Mouse (Mus musculus): Measurements from ENCODE around the gene Rab25.
"Not testable (repeated sequence)": the region's sequence is repeated elsewhere in the genome, so short reads cannot be mapped to it uniquely, and the experiment has no call there.

Gene Rab25

DNA sequence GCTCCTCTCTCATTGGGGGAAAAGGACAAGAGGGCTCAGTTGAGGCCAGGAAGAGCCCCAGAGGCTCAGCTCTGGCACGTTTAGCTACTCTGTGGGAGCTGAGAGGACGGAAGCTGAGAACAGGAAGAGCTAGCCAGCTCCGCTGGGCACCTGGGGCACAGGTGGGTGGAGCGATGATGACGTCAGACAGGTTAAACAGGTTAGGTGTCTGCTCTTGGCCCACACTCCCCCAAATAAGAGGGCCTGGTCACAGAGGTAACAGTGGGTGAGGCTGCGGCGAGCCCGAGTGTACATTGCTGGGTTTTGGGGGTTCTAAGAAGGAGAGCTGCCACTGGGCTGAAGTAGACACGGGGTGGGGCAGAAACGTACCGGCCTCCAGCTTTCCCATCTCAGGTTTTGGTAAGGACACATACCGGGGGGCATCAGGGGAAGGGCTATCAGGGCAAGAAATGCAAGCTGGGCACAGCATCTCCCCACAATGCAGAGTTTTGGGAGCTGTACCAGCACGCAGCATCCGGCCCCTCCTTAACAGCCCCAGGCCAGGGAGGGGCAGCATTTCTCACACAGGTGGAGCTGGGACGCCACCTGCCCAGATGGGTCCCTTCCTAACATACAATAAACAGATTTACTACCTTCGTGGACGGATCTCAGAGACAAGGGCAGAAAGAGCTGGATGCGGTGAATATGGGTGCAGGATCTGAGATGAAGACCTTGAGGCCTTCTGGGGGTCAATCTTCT is at the start of gene Rab25:
TSS of gene Rab25 (minus strand) at position 121 of the 738 bp plus-strand sequence.
- no peak for DNase-seq (ENCODE audit: low spot score)

DNA sequence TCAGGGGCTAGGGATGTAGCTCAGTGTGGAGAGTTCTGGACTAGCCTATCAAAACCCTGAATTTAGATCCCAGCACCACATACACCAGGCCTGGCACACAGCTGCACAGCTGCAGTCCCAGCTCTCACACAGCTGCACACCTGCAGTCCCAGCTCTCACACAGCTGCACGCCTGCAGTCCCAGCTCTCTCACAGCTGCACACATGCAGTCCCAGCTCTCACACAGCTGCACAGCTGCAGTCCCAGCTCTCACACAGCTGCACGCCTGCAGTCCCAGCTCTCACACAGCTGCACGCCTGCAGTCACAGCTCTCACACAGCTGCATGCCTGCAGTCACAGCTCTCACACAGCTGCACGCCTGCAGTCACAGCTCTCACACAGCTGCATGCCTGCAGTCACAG is 48.4 kb upstream of the Rab25 start:
- DNase-seq (ENCODE audit: low spot score), result not testable (repeated sequence)

GRCm38 (mm10) chr3:88593893-88594580 is 45.9 kb upstream of the Rab25 start:
- no peak for DNase-seq (ENCODE audit: low spot score)

GRCm38 (mm10) chr3:88592942-88593576 is 45.0 kb upstream of the Rab25 start:
- DNase-seq (ENCODE audit: low spot score), result no peak

DNA sequence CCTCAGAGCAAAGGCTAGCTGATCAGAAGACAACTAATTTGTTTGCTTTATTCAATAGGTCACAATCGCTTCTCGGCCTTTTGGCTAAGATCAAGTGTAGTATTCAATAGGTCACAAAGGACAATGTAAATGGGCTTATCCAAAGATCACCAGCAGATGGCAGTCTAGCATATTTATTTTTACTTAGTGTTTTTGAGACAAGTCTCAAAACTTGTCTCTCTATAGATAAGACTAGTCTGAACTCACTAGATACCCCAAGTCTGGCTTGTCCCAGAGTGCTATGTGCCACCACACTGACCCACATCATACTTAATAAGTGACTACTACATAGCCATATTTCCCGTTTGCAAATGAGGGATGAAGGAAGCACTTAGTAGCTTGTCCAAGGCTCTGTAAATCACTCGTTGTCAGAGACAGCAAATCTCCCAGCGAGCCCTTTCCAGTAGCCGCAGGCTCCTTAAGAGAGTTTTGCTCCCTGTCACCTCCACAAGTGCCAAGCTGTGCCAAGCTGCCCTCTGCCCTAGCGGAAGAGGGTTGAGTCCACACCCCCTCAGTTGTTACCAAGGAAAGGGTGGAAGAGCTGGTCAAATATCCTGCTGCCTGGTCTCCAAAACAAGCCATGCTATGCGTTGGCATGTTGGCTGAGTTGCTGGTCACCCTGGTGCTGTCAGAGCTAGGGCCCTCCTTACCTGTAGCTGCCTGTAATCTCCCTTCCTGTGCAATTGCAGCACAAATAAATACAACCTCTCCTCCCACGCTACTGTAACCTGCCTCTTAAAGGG is 44.0 kb upstream of the Rab25 start:
- peak; percentile 83 for DNase-seq (ENCODE audit: low spot score)

GRCm38 (mm10) chr3:88591044-88591443 is 42.9 kb upstream of the Rab25 start:
- DNase-seq (ENCODE audit: low spot score), result no peak

DNA sequence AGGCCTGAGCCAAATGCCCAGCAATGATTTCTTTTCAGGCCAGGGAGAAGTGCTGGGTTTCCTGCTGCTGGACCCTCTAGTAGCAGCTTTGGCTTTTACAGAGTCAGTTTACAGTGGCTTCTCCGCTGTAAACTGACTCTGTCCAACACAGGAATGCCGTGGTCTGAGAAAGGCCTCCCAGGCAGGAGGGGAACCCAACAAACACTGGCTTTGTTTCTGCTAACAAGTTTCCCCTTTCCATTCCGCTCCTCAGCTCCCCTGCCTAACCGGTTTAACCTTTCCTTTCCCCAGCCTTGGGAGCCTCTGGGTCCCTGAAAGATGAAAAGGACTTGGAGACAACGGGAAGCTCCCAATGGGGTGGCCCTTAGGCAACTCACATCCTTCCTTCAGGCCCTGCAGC is 42.1 kb upstream of the Rab25 start:
- no peak for DNase-seq (ENCODE audit: low spot score)

GRCm38 (mm10) chr3:88586640-88587039 is 38.5 kb upstream of the Rab25 start:
- DNase-seq (ENCODE audit: low spot score), result no peak

DNA sequence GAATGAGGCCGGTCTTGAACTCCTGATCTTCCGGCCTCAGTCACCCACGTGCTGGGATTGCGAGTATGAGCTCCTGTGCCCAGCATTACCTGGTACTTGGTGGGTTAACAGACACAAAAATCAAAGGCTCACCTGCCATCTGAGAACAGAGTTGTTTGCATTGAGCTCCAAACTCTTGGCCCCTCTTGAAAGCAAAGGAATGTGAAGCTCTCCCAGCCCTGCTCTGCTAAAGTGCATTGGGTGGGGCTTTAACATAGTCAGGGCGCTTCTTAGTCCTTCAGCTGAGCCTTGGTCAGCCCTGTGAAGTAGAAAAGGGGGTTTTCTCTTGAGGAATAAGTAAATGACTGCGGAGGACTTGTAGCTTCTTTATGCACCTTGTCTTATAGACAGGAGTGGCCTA is 37.7 kb upstream of the Rab25 start:
- no peak for DNase-seq (ENCODE audit: low spot score)

- peak; percentile 80 for DNase-seq (ENCODE audit: low spot score)
These were observed 31.5 kb upstream of the Rab25 start for GRCm38 (mm10) chr3:88579454-88580117.

DNA sequence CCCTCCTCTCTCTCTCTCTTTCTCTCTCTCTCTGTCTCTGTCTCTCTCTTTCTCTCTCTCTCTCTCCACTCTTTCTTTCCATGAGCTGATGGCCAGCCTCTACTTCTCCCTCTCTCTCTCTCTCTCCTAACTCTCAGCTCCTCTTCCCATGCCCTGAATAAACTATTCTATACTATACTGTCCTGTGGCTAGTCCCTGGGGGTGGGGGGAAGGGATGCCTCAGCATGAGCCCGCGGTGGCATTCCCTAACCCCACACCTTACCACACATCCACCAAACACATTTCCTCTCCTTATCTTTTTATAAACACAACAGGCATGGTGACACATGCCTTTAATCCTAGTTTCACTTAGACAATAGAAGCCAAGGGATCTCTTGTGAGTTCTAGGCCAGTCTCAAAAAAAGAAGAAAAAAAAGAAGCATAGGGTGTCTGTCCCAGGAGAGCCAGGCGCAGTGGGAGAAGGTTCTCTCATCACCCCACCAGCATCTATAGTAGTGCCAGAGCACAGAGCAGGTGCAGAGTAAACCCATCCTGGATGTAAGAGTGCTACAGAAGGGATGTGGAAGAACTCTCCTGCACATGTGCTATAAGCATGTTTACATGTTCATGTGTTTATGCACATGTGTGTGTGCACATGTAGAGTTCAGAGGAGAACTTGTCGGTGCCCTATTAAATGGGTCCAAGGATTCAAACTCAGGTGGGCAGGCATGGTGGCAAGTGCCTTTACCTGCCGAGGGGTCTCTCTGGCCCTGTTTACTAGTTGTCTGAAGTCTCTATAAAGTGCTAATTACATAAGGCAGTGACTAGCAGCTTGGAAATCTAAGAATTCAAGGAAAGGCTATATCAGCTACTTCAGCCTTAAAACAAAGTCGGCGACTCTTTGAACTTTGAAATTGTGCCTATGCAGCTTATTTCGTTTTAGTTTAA is 30.7 kb upstream of the Rab25 start:
- no peak for DNase-seq (ENCODE audit: low spot score)

GRCm38 (mm10) chr3:88577846-88578245 is 29.7 kb upstream of the Rab25 start:
- DNase-seq (ENCODE audit: low spot score), result not testable (repeated sequence)

DNA sequence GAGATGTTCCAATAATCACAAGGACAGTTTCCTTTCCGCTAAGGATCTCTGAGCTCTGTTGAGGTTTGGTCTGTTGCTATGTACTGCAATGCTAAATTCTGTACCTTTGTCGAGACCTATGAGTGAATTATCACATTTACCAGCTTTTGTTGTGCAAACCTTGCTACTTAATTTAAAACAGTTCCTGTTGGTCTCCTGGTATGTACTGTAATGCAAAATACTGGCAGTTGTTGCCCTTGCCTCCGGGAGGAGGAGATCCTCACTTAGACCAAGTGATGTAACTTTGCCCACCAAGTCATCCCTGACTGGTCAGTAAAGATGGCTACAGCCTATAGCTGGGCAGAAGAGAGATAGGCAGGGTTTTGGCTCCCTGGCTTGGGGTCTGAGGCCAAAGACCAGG is 27.4 kb upstream of the Rab25 start, which contains the start of gene Ssr2:
TSS of gene Ssr2 (plus strand) at position 337 of the 400 bp plus-strand sequence.
- DNase-seq (ENCODE audit: low spot score), result no peak

GRCm38 (mm10) chr3:88573810-88574209 is 25.7 kb upstream of the Rab25 start:
- no peak for DNase-seq (ENCODE audit: low spot score)

- DNase-seq (ENCODE audit: low spot score), result no peak
These were observed 24.7 kb upstream of the Rab25 start for GRCm38 (mm10) chr3:88572835-88573234.

- no peak for DNase-seq (ENCODE audit: low spot score)
These were observed 23.8 kb upstream of the Rab25 start for GRCm38 (mm10) chr3:88571856-88572255.

DNA sequence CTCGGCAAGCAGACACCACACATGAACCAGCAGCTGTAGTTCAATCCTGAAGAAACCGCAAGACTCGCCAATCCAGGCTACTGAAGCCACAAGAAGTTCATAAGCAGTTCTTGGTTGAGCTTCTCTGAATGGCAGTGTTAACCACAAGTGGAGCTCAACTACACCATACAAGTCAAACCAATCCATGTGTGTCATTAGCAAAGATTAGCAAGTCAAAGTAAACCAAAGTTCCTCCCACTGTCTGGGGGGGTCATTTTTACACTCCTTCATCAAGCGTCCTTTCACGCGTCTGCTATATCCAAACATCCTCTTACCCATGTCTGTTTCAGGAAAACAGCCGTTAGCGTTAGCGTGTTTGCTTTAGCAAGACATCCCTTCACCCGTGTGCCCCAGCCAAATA is 22.2 kb upstream of the Rab25 start:
- no peak for DNase-seq (ENCODE audit: low spot score)

DNA sequence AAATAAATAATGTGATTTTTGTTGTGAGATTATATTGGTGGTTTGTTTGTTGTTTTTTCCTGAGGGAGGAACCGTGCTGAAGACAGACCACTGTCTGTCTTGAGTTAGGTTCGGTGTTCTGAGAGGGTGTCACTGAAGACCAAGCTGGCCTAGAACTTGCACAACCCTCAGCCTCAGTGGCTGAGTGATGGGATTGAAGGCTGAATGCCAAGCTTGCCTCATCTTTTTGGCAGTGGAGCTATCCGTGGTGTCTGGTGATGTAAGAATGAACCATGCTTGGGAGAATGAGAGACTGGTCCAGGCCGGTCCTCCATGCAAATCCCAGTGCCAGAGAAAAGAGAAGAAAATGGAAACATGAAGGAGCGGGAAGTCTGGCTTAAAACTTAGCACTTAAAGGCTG is 21.6 kb upstream of the Rab25 start:
- no peak for DNase-seq (ENCODE audit: low spot score)

DNA sequence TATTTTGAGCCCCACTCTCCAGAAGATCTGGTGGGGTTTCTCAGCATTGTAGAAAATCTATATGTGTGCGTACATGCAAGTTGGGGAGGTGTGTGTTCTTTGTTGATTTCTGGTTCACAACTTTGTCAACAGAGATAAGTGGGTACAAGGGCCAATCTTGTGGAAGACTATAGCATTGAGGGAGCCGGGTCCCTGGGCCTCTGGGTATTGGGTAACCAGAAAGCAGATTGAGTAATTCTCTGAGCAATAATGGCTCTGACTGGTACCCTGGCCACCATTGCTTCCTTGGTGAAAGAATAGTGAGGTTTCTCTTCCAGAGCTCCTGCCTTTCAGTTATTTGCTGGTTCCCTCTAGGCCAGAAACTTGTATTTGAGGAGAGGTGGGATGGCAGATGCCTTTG is 21.0 kb upstream of the Rab25 start:
- no peak for DNase-seq (ENCODE audit: low spot score)

- no peak for DNase-seq (ENCODE audit: low spot score)
These were observed 20.5 kb upstream of the Rab25 start for GRCm38 (mm10) chr3:88568615-88569014.

- no peak for DNase-seq (ENCODE audit: low spot score)
These were observed 19.8 kb upstream of the Rab25 start for GRCm38 (mm10) chr3:88567892-88568291.

Measured in MN1 (cell line).